Mouse (Mus musculus): ENCODE data around the gene Col4a1. TPM values are rescaled to one million over a fixed set of nuclear protein-coding genes. Genes with fewer than 3 reads are reported as not detected.

The Col4a1 gene
- polyA plus RNA-seq, 1 experiment from 2014 or later: 289 TPM

- 29% methylated on average over 1 of the region's 1 CpGs for WGBS
- no peaks in the 10 kb centered on the region for H3K4me1 ChIP-seq (ENCODE audit: control insufficient read depth, insufficient read depth, low read length)
- ATAC-seq (ENCODE audit: low read depth) (peak; percentile 89), DNase-seq (ENCODE audit: low spot score) (peak; percentile 81)
- peaks cover 74% of the 10 kb centered on the region for H3K36me3 ChIP-seq (ENCODE audit: control insufficient read depth, insufficient read depth, low read length)
- no peak overlapping the region for H3K4me3 ChIP-seq (ENCODE audit: low read depth, low read length)
- H3K27ac ChIP-seq (replicated peaks; ENCODE audit: low read depth, low read length): no peak overlapping the region
- no peaks in the 10 kb centered on the region for H3K9me3 ChIP-seq (ENCODE audit: control insufficient read depth, low read length)
- no peaks in the 10 kb centered on the region for H3K27me3 ChIP-seq (replicated peaks; ENCODE audit: control insufficient read depth, insufficient read depth, low read length)
- H3K9ac ChIP-seq (ENCODE audit: low read depth, low read length): no peak overlapping the region
- H3K4me2 ChIP-seq (ENCODE audit: low read depth, low read length): no peak overlapping the region
Observed at GRCm38 (mm10) chr8:11215231-11215630, 97.4 kb downstream of the Col4a1 start.

GRCm38 (mm10) chr8:11206509-11206908, 106.1 kb downstream of the Col4a1 start:
- 74% methylated on average over 8 of the region's 8 CpGs for WGBS
- Histone ChIP-seq H3K9me3 (ENCODE audit: control insufficient read depth, low read length) (no peaks in the 10 kb centered on the region), H3K4me1 (ENCODE audit: control insufficient read depth, insufficient read depth, low read length) (no peaks in the 10 kb centered on the region), H3K27me3 (replicated peaks; ENCODE audit: control insufficient read depth, insufficient read depth, low read length) (no peaks in the 10 kb centered on the region), H3K4me2 (ENCODE audit: low read depth, low read length) (no peak overlapping the region), H3K4me3 (ENCODE audit: low read depth, low read length) (no peak overlapping the region), H3K36me3 (ENCODE audit: control insufficient read depth, insufficient read depth, low read length) (peaks cover 67% of the 10 kb centered on the region), H3K9ac (ENCODE audit: low read depth, low read length) (no peak overlapping the region), H3K27ac (replicated peaks; ENCODE audit: low read depth, low read length) (no peak overlapping the region)
- ATAC-seq (ENCODE audit: low read depth) (no peak), DNase-seq (ENCODE audit: low spot score) (no peak)

GRCm38 (mm10) chr8:11205532-11205931, 107.1 kb downstream of the Col4a1 start:
- no peaks in the 10 kb centered on the region for H3K4me1 ChIP-seq (ENCODE audit: control insufficient read depth, insufficient read depth, low read length)
- no peak overlapping the region for H3K27ac ChIP-seq (replicated peaks; ENCODE audit: low read depth, low read length)
- no peak overlapping the region for H3K9ac ChIP-seq (ENCODE audit: low read depth, low read length)
- no peak overlapping the region for H3K4me3 ChIP-seq (ENCODE audit: low read depth, low read length)
- no peaks in the 10 kb centered on the region for H3K27me3 ChIP-seq (replicated peaks; ENCODE audit: control insufficient read depth, insufficient read depth, low read length)
- DNase-seq (ENCODE audit: low spot score) (no peak), ATAC-seq (ENCODE audit: low read depth) (no peak)
- 85% methylated on average over 9 of the region's 9 CpGs for WGBS
- H3K4me2 ChIP-seq (ENCODE audit: low read depth, low read length): no peak overlapping the region
- H3K36me3 ChIP-seq (ENCODE audit: control insufficient read depth, insufficient read depth, low read length): peaks cover 76% of the 10 kb centered on the region
- no peaks in the 10 kb centered on the region for H3K9me3 ChIP-seq (ENCODE audit: control insufficient read depth, low read length)

GRCm38 (mm10) chr8:11203260-11204110, 109.1 kb downstream of the Col4a1 start:
- Histone ChIP-seq H3K27me3 (replicated peaks; ENCODE audit: control insufficient read depth, insufficient read depth, low read length) (no peaks in the 10 kb centered on the region), H3K4me3 (ENCODE audit: low read depth, low read length) (no peak overlapping the region), H3K4me1 (ENCODE audit: control insufficient read depth, insufficient read depth, low read length) (no peaks in the 10 kb centered on the region), H3K9ac (ENCODE audit: low read depth, low read length) (no peak overlapping the region), H3K27ac (replicated peaks; ENCODE audit: low read depth, low read length) (no peak overlapping the region), H3K4me2 (ENCODE audit: low read depth, low read length) (no peak overlapping the region), H3K36me3 (ENCODE audit: control insufficient read depth, insufficient read depth, low read length) (peaks cover 91% of the 10 kb centered on the region), H3K9me3 (ENCODE audit: control insufficient read depth, low read length) (no peaks in the 10 kb centered on the region)
- no peak for ATAC-seq (ENCODE audit: low read depth)
- no peak for DNase-seq (ENCODE audit: low spot score)
- 82% methylated on average over 12 of the region's 12 CpGs for WGBS

GRCm38 (mm10) chr8:11198650-11199049, 114.0 kb downstream of the Col4a1 start:
- Histone ChIP-seq H3K27ac (replicated peaks; ENCODE audit: low read depth, low read length) (no peak overlapping the region), H3K27me3 (replicated peaks; ENCODE audit: control insufficient read depth, insufficient read depth, low read length) (no peaks in the 10 kb centered on the region), H3K9ac (ENCODE audit: low read depth, low read length) (no peak overlapping the region), H3K4me3 (ENCODE audit: low read depth, low read length) (no peak overlapping the region), H3K4me2 (ENCODE audit: low read depth, low read length) (no peak overlapping the region), H3K9me3 (ENCODE audit: control insufficient read depth, low read length) (no peaks in the 10 kb centered on the region), H3K4me1 (ENCODE audit: control insufficient read depth, insufficient read depth, low read length) (no peaks in the 10 kb centered on the region), H3K36me3 (ENCODE audit: control insufficient read depth, insufficient read depth, low read length) (peaks cover 54% of the 10 kb centered on the region)
- DNase-seq (ENCODE audit: low spot score) (no peak), ATAC-seq (ENCODE audit: low read depth) (no peak)
- WGBS: 80% methylated on average over 7 of the region's 7 CpGs

GRCm38 (mm10) chr8:11197988-11198387, 114.6 kb downstream of the Col4a1 start:
- H3K9me3 ChIP-seq (ENCODE audit: control insufficient read depth, low read length): no peaks in the 10 kb centered on the region
- DNase-seq (ENCODE audit: low spot score) (no peak), ATAC-seq (ENCODE audit: low read depth) (no peak)
- H3K4me3 ChIP-seq (ENCODE audit: low read depth, low read length): no peak overlapping the region
- peaks cover 4% of the 10 kb centered on the region; the same call in 1 of the 2 replicates for H3K4me1 ChIP-seq (ENCODE audit: control insufficient read depth, insufficient read depth, low read length)
- no peak overlapping the region for H3K27ac ChIP-seq (replicated peaks; ENCODE audit: low read depth, low read length)
- no peak overlapping the region for H3K4me2 ChIP-seq (ENCODE audit: low read depth, low read length)
- H3K36me3 ChIP-seq (ENCODE audit: control insufficient read depth, insufficient read depth, low read length): peaks cover 47% of the 10 kb centered on the region
- no peak overlapping the region for H3K9ac ChIP-seq (ENCODE audit: low read depth, low read length)
- 84% methylated on average over 3 of the region's 3 CpGs for WGBS
- H3K27me3 ChIP-seq (replicated peaks; ENCODE audit: control insufficient read depth, insufficient read depth, low read length): no peaks in the 10 kb centered on the region

- Histone ChIP-seq H3K4me3 (ENCODE audit: low read depth, low read length) (no peak overlapping the region), H3K27ac (replicated peaks; ENCODE audit: low read depth, low read length) (no peak overlapping the region), H3K36me3 (ENCODE audit: control insufficient read depth, insufficient read depth, low read length) (peaks cover 40% of the 10 kb centered on the region), H3K4me2 (ENCODE audit: low read depth, low read length) (no peak overlapping the region), H3K9ac (ENCODE audit: low read depth, low read length) (no peak overlapping the region), H3K4me1 (ENCODE audit: control insufficient read depth, insufficient read depth, low read length) (peaks cover 4% of the 10 kb centered on the region; the same call in 1 of the 2 replicates), H3K27me3 (replicated peaks; ENCODE audit: control insufficient read depth, insufficient read depth, low read length) (no peaks in the 10 kb centered on the region), H3K9me3 (ENCODE audit: control insufficient read depth, low read length) (no peaks in the 10 kb centered on the region)
- 90% methylated on average over 11 of the region's 11 CpGs for WGBS
- ATAC-seq (ENCODE audit: low read depth) (no peak), DNase-seq (ENCODE audit: low spot score) (no peak)
Observed at GRCm38 (mm10) chr8:11197261-11197660, 115.4 kb downstream of the Col4a1 start.

GRCm38 (mm10) chr8:11192719-11193324, 119.8 kb downstream of the Col4a1 start:
- Histone ChIP-seq H3K4me2 (ENCODE audit: low read depth, low read length) (no peak overlapping the region), H3K9ac (ENCODE audit: low read depth, low read length) (no peak overlapping the region), H3K27ac (replicated peaks; ENCODE audit: low read depth, low read length) (peak overlapping the region; percentile 63), H3K27me3 (replicated peaks; ENCODE audit: control insufficient read depth, insufficient read depth, low read length) (0 out of 2 replicates have a peak, but pooled peaks cover 5% of the 10 kb centered on the region), H3K4me3 (ENCODE audit: low read depth, low read length) (no peak overlapping the region), H3K9me3 (ENCODE audit: control insufficient read depth, low read length) (no peaks in the 10 kb centered on the region), H3K36me3 (ENCODE audit: control insufficient read depth, insufficient read depth, low read length) (no peaks in the 10 kb centered on the region), H3K4me1 (ENCODE audit: control insufficient read depth, insufficient read depth, low read length) (peaks cover 10% of the 10 kb centered on the region; the same call in 1 of the 2 replicates)
- ATAC-seq (ENCODE audit: low read depth) (peak; percentile 49), DNase-seq (ENCODE audit: low spot score) (peak; percentile 80)
- WGBS: 27% methylated on average over 12 of the region's 12 CpGs
